Mouse (Mus musculus) heart, postnatal 0 days (tissue): ENCODE results near the gene Git1.

Experiments used
- CTCF ChIP-seq: IDR thresholded peaks from 2 replicates; pipeline ENCODE4 v1.5.1; 2016; ENCODE audit warnings: antibody characterized with exemption, control low read depth, low read depth
- EP300 ChIP-seq: IDR thresholded peaks from 2 replicates; pipeline ENCODE4 v1.6.1; 2016; ENCODE audit warnings: antibody characterized with exemption, low read depth

- TF ChIP-seq CTCF: no peak
- no peak for TF ChIP-seq EP300
These were observed 39.0 kb downstream of the Git1 start for GRCm38 (mm10) chr11:77532202-77532846.
